17 mouse cellular contexts compared by ENCODE assay signal in genomic region chr2:57252542-57253301, GRCm38 (mm10). TPM values are rescaled to one million over a fixed set of nuclear protein-coding genes. Genes with fewer than 3 reads are reported as not detected.
DNase-seq lines count a peak whose midpoint lies in the region; ATAC-seq and TF ChIP-seq lines count a peak whose summit lies in the region.
"Had no signal": no experiment of that assay in that cellular context is flagged by ENCODE, and none has a peak within 500 bp of the region (broad histone marks: within the 10 kb centered on the region; RNA-seq: fewer than 3 reads in every experiment).

No protein-coding gene starts in this region.

- H3K4me1 ChIP-seq in liver, embryonic 14.5 days (replicated peaks; ENCODE audit: control insufficient read depth in 2 of 2, insufficient read depth in 2 of 2, low read length in 1 of 2) = no peaks in the 10 kb centered on the region
- no peaks in the 10 kb centered on the region for H3K4me1 ChIP-seq in liver, embryonic 11.5 days (replicated peaks; ENCODE audit: control insufficient read depth, insufficient read depth, low read length)
- peaks cover 8% of the 10 kb centered on the region for H3K4me1 ChIP-seq in stomach, embryonic 16.5 days (ENCODE audit: control insufficient read depth, insufficient read depth, low read length)
- no peaks in the 10 kb centered on the region for H3K4me1 ChIP-seq in intestine, embryonic 15.5 days (replicated peaks)
- H3K4me1 ChIP-seq: liver, embryonic 15.5 days had no signal

- H3K4me2 ChIP-seq in liver, embryonic 14.5 days (ENCODE audit: low read depth) = no peak overlapping the region
- no peak overlapping the region for H3K4me2 ChIP-seq in liver, embryonic 11.5 days
- no peak overlapping the region for H3K4me2 ChIP-seq in stomach, embryonic 16.5 days (ENCODE audit: low read depth, low read length)
- no peak overlapping the region for H3K4me2 ChIP-seq in intestine, embryonic 15.5 days (replicated peaks)
- H3K4me2 ChIP-seq: forebrain, embryonic 12.5 days; heart, embryonic 13.5 days; liver, embryonic 15.5 days had no signal

- no peak overlapping the region for H3K4me3 ChIP-seq in gastrocnemius, adult 2 months
- no peak overlapping the region for H3K4me3 ChIP-seq in liver, embryonic 14.5 days (ENCODE audit: insufficient read depth in 1 of 2, low read depth in 2 of 2, low read length in 2 of 2)
- H3K4me3 ChIP-seq in liver, embryonic 11.5 days (ENCODE audit: low read depth, low read length) = no peak overlapping the region
- H3K4me3 ChIP-seq in stomach, embryonic 16.5 days (replicated peaks; ENCODE audit: low read length) = no peak overlapping the region
- H3K4me3 ChIP-seq in intestine, embryonic 15.5 days (replicated peaks) = no peak overlapping the region
- H3K4me3 ChIP-seq: forebrain, embryonic 12.5 days; heart, embryonic 13.5 days; liver, embryonic 15.5 days had no signal

- no peaks in the 10 kb centered on the region for H3K9me3 ChIP-seq in liver, embryonic 14.5 days (ENCODE audit: control insufficient read depth, low read length)
- H3K9me3 ChIP-seq in liver, embryonic 11.5 days (ENCODE audit: control insufficient read depth, low read length) = no peaks in the 10 kb centered on the region
- no peaks in the 10 kb centered on the region for H3K9me3 ChIP-seq in stomach, embryonic 16.5 days (replicated peaks; ENCODE audit: control insufficient read depth, low read length)
- H3K9me3 ChIP-seq in intestine, embryonic 15.5 days = no peaks in the 10 kb centered on the region
- H3K9me3 ChIP-seq: forebrain, embryonic 12.5 days; heart, embryonic 13.5 days; liver, embryonic 15.5 days had no signal

- WGBS in liver, embryonic 14.5 days (ENCODE audit: insufficient replicate concordance) = 69% methylated on average over 10 of the region's 10 CpGs
- WGBS in liver, embryonic 11.5 days = 84% methylated on average over 10 of the region's 10 CpGs
- WGBS in stomach, embryonic 16.5 days = 77% methylated on average over 10 of the region's 10 CpGs
- WGBS in intestine, embryonic 15.5 days = 76% methylated on average over 10 of the region's 10 CpGs

- intact Hi-C loops in gastrocnemius, adult 2 months (cut with DNase I) = no loop called here
- intact Hi-C loops in gastrocnemius, postnatal 14 days (cut with DNase I; ENCODE audit: low total_unique reads) = no loop called here

- ATAC-seq in liver, embryonic 14.5 days (ENCODE audit: insufficient read depth) = peak; percentile 18; the same call in 1 of the 2 replicates
- no peak for ATAC-seq in liver, embryonic 11.5 days (replicated peaks; ENCODE audit: low FRiP score)
- peak; percentile 35; the same call in 1 of the 2 replicates for ATAC-seq in stomach, embryonic 16.5 days (ENCODE audit: insufficient read depth, low FRiP score)
- no peak for ATAC-seq in intestine, embryonic 15.5 days
- ATAC-seq: hindbrain, postnatal 0 days had no signal

- no peaks in the 10 kb centered on the region for H3K36me3 ChIP-seq in liver, embryonic 14.5 days (replicated peaks; ENCODE audit: control insufficient read depth, insufficient read depth, low read depth)
- H3K36me3 ChIP-seq in liver, embryonic 11.5 days (ENCODE audit: control insufficient read depth, insufficient read depth, low read length) = no peaks in the 10 kb centered on the region
- H3K36me3 ChIP-seq in stomach, embryonic 16.5 days (ENCODE audit: control insufficient read depth, insufficient read depth, low read length) = no peaks in the 10 kb centered on the region
- no peaks in the 10 kb centered on the region for H3K36me3 ChIP-seq in intestine, embryonic 15.5 days
- H3K36me3 ChIP-seq: forebrain, embryonic 12.5 days; heart, embryonic 13.5 days; liver, embryonic 15.5 days had no signal

- no peak overlapping the region for H3K9ac ChIP-seq in liver, embryonic 14.5 days (replicated peaks)
- no peak overlapping the region for H3K9ac ChIP-seq in liver, embryonic 11.5 days (ENCODE audit: low read depth, low read length)
- H3K9ac ChIP-seq in stomach, embryonic 16.5 days (ENCODE audit: low read length) = no peak overlapping the region
- H3K9ac ChIP-seq in intestine, embryonic 15.5 days = no peak overlapping the region
- H3K9ac ChIP-seq: forebrain, embryonic 12.5 days; heart, embryonic 13.5 days; liver, embryonic 15.5 days had no signal

- peak overlapping the region; percentile 78 for H3K27ac ChIP-seq in gastrocnemius, adult 2 months
- no peak overlapping the region for H3K27ac ChIP-seq in liver, embryonic 14.5 days
- H3K27ac ChIP-seq in liver, embryonic 11.5 days (ENCODE audit: low read depth, low read length) = no peak overlapping the region
- H3K27ac ChIP-seq in stomach, embryonic 16.5 days (ENCODE audit: low read length) = peak overlapping the region; percentile 30; the same call in 1 of the 2 replicates
- no peak overlapping the region for H3K27ac ChIP-seq in intestine, embryonic 15.5 days
- H3K27ac ChIP-seq: forebrain, embryonic 12.5 days; heart, embryonic 13.5 days; hindbrain, postnatal 0 days; liver, embryonic 15.5 days had no signal

- DNase-seq in gastrocnemius, adult 2 months = no peak
- no peak for DNase-seq in gastrocnemius, postnatal 14 days
- DNase-seq in liver, embryonic 14.5 days (ENCODE audit: low read depth in 3 of 3, low spot score in 3 of 3) = no peak
- no peak for DNase-seq in liver, embryonic 11.5 days (ENCODE audit: low spot score)
- peak; percentile 38 for DNase-seq in kidney, postnatal 10 days
- no peak for DNase-seq in embryo, embryonic 10.5 days (ENCODE audit: low spot score)
- DNase-seq: cerebellum, postnatal 10 days; gastrocnemius, postnatal 36 days; heart, postnatal 36 days; lung, postnatal 14 days had no signal

- no peaks in the 10 kb centered on the region for H3K27me3 ChIP-seq in liver, embryonic 14.5 days (ENCODE audit: control insufficient read depth, insufficient read depth, low read length)
- no peaks in the 10 kb centered on the region for H3K27me3 ChIP-seq in liver, embryonic 11.5 days (replicated peaks; ENCODE audit: control insufficient read depth, insufficient read depth, low read length)
- H3K27me3 ChIP-seq in stomach, embryonic 16.5 days (ENCODE audit: control insufficient read depth, insufficient read depth, low read length) = no peaks in the 10 kb centered on the region
- no peaks in the 10 kb centered on the region for H3K27me3 ChIP-seq in intestine, embryonic 15.5 days (replicated peaks)
- H3K27me3 ChIP-seq: CH12.LX; forebrain, embryonic 12.5 days; heart, embryonic 13.5 days; liver, embryonic 15.5 days had no signal

- TF ChIP-seq CTCF in gastrocnemius, adult 2 months (IDR thresholded peaks at IDR 0.05) = no peak
- TF ChIP-seq CTCF in liver, embryonic 14.5 days (IDR thresholded peaks at IDR 0.05; ENCODE audit: low read depth) = no peak

- no peak for TF ChIP-seq EP300 in liver, embryonic 14.5 days (IDR thresholded peaks at IDR 0.05; ENCODE audit: low read depth)

RNA-seq across cellular contexts. Expression of gene Gpd2, which starts 15.3 kb away (rescaled TPM):
- 100 to 1,000 TPM; 155 to 233 TPM for total RNA-seq in gastrocnemius, adult 2 months (2021)
- total RNA-seq in gastrocnemius, postnatal 14 days (2021) = 100 to 1,000 TPM; 158 to 167 TPM
- polyA plus RNA-seq in liver, embryonic 14.5 days (2012; rRNA removed) = 1.5 and 2.1 TPM in 2 replicates
- 4.7 and 5.9 TPM in 2 replicates for polyA plus RNA-seq in liver, embryonic 14.5 days (2014; fragmentation: Nextera tagmentation; extraction: Ambion mirVana)
- polyA plus RNA-seq in liver, embryonic 11.5 days (2014; fragmentation: Nextera tagmentation; extraction: Ambion mirVana) = 19.7 and 21.7 TPM in 2 replicates
- polyA plus RNA-seq in stomach, embryonic 16.5 days (2015; fragmentation: Nextera tagmentation; extraction: Ambion mirVana) = 36.5 and 46.2 TPM in 2 replicates
- polyA plus RNA-seq in intestine, embryonic 15.5 days (2015; fragmentation: Nextera tagmentation; extraction: Ambion mirVana) = 21.0 and 22.2 TPM in 2 replicates

Comparison
In these comparisons a context has a peak if more than half of its experiments do, and no peak if none do; other contexts are left out.
1. ATAC-seq: peak in liver, embryonic 14.5 days (single experiment) and stomach, embryonic 16.5 days (single experiment); none in liver, embryonic 11.5 days (single experiment) and intestine, embryonic 15.5 days (single experiment).
2. H3K27ac ChIP-seq: peak in gastrocnemius, adult 2 months (single experiment) and stomach, embryonic 16.5 days (single experiment); none in liver, embryonic 14.5 days (single experiment), liver, embryonic 11.5 days (single experiment) and intestine, embryonic 15.5 days (single experiment).